Mouse (Mus musculus): ENCODE measurements around the gene Tbxas1. TPM values are rescaled to one million over a fixed set of nuclear protein-coding genes. Genes with fewer than 3 reads are reported as not detected.
A peak's percentile ranks its signal among the peaks of the same experiment; 100 is the strongest.

Tbxas1 gene
- polyA plus RNA-seq, 1 experiment from 2014 or later = 2.5 TPM

- DNase-seq (ENCODE audit: low spot score) = no peak
These were observed 46.0 kb downstream of the Tbxas1 start for GRCm38 (mm10) chr6:38921095-38921809.

GRCm38 (mm10) chr6:38921810-38922116, 46.6 kb downstream of the Tbxas1 start:
- DNase-seq (ENCODE audit: low spot score) = no peak

GRCm38 (mm10) chr6:38922517-38922916, 47.3 kb downstream of the Tbxas1 start:
- DNase-seq (ENCODE audit: low spot score) = no peak

GRCm38 (mm10) chr6:38923450-38923849, 48.2 kb downstream of the Tbxas1 start:
- DNase-seq (ENCODE audit: low spot score) = no peak

- no peak for DNase-seq (ENCODE audit: low spot score)
These were observed 48.9 kb downstream of the Tbxas1 start for GRCm38 (mm10) chr6:38923870-38924817.

GRCm38 (mm10) chr6:38925719-38926118, 50.5 kb downstream of the Tbxas1 start:
- peak; percentile 56 for DNase-seq (ENCODE audit: low spot score)

GRCm38 (mm10) chr6:38926135-38926962, 51.1 kb downstream of the Tbxas1 start:
- peak; percentile 27 for DNase-seq (ENCODE audit: low spot score)

GRCm38 (mm10) chr6:38926963-38927361, 51.8 kb downstream of the Tbxas1 start:
- DNase-seq (ENCODE audit: low spot score) = no peak

- no peak for DNase-seq (ENCODE audit: low spot score)
These were observed 53.3 kb downstream of the Tbxas1 start for GRCm38 (mm10) chr6:38928489-38928888.

GRCm38 (mm10) chr6:38936009-38936408, 60.8 kb downstream of the Tbxas1 start:
- DNase-seq (ENCODE audit: low spot score) = no peak

GRCm38 (mm10) chr6:38938421-38938820, 63.2 kb downstream of the Tbxas1 start:
- DNase-seq (ENCODE audit: low spot score) = no peak

- DNase-seq (ENCODE audit: low spot score) = no peak
These were observed 63.9 kb downstream of the Tbxas1 start for GRCm38 (mm10) chr6:38939096-38939495.

GRCm38 (mm10) chr6:38941016-38941415, 65.8 kb downstream of the Tbxas1 start:
- no peak for DNase-seq (ENCODE audit: low spot score)

GRCm38 (mm10) chr6:38942771-38943170, 67.6 kb downstream of the Tbxas1 start:
- DNase-seq (ENCODE audit: low spot score) = no peak

- DNase-seq (ENCODE audit: low spot score) = no peak
These were observed 69.2 kb downstream of the Tbxas1 start for GRCm38 (mm10) chr6:38944392-38944791.

GRCm38 (mm10) chr6:38944826-38945225, 69.6 kb downstream of the Tbxas1 start:
- no peak for DNase-seq (ENCODE audit: low spot score)

- DNase-seq (ENCODE audit: low spot score) = no peak
These were observed 70.5 kb downstream of the Tbxas1 start for GRCm38 (mm10) chr6:38945681-38946080.

GRCm38 (mm10) chr6:38947282-38947681, 72.1 kb downstream of the Tbxas1 start:
- DNase-seq (ENCODE audit: low spot score) = no peak

GRCm38 (mm10) chr6:38949683-38950161, 74.5 kb downstream of the Tbxas1 start:
- no peak for DNase-seq (ENCODE audit: low spot score)

- no peak for DNase-seq (ENCODE audit: low spot score)
These were observed 75.1 kb downstream of the Tbxas1 start for GRCm38 (mm10) chr6:38950341-38950740.

GRCm38 (mm10) chr6:38950838-38951237, 75.6 kb downstream of the Tbxas1 start:
- DNase-seq (ENCODE audit: low spot score) = no peak

Data from thymus, postnatal 0 days (tissue).